Mouse (Mus musculus): Measurements from ENCODE around the gene Klf12. TPM values are rescaled to one million over a fixed set of nuclear protein-coding genes. Genes with fewer than 3 reads are reported as not detected.

Klf12 gene
- polyA plus RNA-seq, 1 experiment from 2014 or later = not detected

DNA sequence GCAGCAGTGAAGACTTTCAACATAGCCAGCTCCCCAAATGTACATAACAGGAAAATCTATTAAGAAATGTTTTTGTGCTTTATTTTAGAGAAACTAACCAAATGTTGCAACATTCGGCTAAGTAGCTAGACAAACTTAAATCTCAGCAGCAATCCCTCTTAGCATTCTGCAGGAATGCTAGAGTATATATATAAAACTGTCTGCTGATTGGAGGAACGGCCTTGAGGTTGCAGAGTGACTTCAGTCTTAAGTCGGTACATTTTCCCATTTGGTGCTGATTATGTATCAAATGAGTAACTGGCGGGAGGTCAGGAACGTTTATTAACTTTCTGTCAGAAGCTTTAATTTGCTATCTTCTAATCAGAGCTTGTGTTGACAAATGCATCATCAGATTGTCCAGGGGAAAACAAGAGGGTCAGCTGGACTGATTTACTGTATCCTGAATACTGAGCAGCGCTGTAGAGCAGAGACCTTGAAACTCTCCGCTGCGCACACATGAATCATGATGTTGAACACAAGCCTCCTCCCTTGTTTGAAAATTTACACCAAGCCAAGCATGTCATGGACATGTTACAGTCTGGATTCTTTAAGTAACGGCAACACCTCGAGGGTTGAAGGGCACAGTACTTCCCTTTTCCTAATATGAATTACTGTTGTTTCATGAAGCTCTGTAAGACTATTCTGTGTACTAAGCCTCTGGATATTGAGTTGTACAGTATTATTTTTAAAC lies 323.8 kb downstream of the Klf12 start:
- no peaks in the 10 kb centered on the region for H3K36me3 ChIP-seq (ENCODE audit: inconsistent target)
- no peak overlapping the region for H3K4me3 ChIP-seq (ENCODE audit: inconsistent target)
- H3K27ac ChIP-seq = no peak overlapping the region
- H3K79me2 ChIP-seq (ENCODE audit: inconsistent target) = no peaks in the 10 kb centered on the region
- 81% methylated on average over 10 of the region's 10 CpGs for WGBS (ENCODE audit: missing documents)

DNA sequence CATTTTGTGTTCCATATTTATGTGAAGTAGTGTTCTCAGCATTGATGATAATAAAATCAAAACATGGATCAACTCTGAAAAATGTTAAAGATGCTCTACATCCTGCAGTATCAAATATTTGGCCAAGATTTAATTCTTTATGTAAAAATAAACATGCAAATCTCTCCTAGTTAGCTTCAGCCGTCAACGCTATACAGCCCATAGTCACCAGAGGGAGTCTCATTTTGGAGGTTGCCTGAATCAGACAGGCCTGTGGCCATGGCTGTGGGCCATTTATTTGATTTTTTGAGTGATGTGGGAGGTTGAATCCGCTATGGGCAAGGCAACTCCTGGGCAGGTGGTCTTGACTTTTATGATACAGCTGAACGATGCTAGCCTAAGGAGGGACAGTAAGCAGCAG lies 329.3 kb downstream of the Klf12 start:
- WGBS (ENCODE audit: missing documents) = 96% methylated on average over 4 of the region's 4 CpGs
- H3K79me2 ChIP-seq (ENCODE audit: inconsistent target) = no peaks in the 10 kb centered on the region

DNA sequence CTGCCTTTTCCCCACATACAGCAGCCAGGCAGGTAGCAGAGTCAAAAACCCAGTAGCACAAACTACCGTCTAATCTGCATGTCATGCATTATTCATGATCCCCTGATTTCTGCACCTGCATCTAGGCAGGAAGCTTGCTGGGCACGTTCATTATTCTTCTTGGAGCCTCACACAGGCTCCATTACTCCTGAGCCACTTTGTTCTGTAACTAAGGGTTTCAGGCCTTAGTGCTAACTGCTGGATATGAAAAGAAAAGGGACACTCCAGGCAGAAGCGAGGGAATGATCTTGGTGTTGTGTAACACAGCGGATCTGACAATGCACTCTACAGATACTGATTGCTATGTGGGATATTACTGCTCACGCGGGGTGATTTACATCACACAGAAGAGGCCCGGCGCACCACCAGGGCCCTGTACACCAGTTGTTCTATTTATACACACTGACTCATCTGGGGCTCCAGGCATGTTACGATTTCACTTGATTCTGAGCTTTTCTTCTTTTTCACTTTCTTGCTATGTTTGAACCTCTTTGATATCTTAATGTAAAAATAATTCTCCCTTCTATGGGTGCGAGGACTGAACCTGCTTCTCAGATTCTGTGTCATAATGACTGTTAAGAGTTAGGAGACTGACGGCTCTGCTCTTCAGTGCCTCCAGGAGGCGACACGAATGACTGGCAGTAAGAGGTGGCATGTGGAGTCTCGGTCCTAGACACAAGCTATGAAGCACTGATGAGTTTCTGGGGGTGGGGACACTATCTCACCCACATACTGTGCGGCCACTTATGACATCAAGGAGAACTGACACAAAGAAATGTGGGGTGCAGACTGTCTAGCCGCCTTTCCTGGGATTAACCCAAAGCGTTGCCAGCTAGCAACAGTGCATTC lies 340.0 kb downstream of the Klf12 start:
- Histone ChIP-seq H3K27ac (no peak overlapping the region), H3K36me3 (ENCODE audit: inconsistent target) (no peaks in the 10 kb centered on the region), H3K4me3 (ENCODE audit: inconsistent target) (no peak overlapping the region), H3K79me2 (ENCODE audit: inconsistent target) (no peaks in the 10 kb centered on the region)
- WGBS (ENCODE audit: missing documents) = 71% methylated on average over 17 of the region's 17 CpGs

More for the DNA sequence above, 329.3 kb downstream of the Klf12 start:
- Histone ChIP-seq H3K4me3 (ENCODE audit: inconsistent target) (no peak overlapping the region), H3K27ac (no peak overlapping the region), H3K36me3 (ENCODE audit: inconsistent target) (no peaks in the 10 kb centered on the region)

DNA sequence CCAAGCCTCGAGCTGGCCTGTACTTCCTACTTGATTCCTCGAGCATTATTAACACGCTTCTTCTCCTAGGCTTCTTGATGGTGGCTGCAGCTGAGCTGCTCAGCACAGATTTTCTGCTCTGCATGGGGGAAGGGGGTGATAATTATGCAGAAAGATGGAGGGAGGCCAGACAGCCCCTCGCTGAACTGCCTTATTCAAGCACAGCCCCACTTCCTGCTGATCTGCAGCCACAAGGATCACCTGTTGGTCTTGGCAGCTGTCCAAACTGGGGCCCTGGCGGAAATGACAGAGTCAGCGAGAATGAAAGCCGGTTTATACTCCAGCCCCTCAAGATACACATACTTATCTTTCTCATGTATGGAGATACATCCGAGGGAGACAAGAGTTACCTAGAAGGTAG lies 341.3 kb downstream of the Klf12 start:
- no peaks in the 10 kb centered on the region for H3K79me2 ChIP-seq (ENCODE audit: inconsistent target)
- H3K36me3 ChIP-seq (ENCODE audit: inconsistent target) = no peaks in the 10 kb centered on the region
- H3K27ac ChIP-seq = no peak overlapping the region
- 9% methylated on average over 7 of the region's 8 CpGs for WGBS (ENCODE audit: missing documents)
- no peak overlapping the region for H3K4me3 ChIP-seq (ENCODE audit: inconsistent target)

DNA sequence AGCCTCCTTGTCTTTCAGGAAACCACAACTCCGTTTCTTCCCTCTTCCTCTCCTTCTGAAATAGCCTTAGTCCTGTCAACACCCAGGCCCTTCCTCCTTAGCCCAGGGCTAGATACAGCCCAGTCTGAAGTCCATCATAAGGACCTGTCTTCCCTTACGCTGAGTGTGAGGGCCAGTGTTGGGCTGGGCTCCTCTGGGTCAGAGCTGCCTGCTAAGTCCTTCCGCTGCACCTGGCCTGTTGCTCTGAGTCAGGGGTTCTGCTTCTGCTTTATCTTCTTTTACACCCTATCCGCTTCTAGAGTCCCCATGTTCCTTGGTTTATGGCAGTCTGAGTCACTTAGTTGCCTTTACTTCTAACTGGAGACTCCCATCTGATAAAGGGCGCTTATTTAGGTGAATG lies 351.0 kb downstream of the Klf12 start:
- Histone ChIP-seq H3K27ac (no peak overlapping the region), H3K36me3 (ENCODE audit: inconsistent target) (no peaks in the 10 kb centered on the region), H3K79me2 (ENCODE audit: inconsistent target) (no peaks in the 10 kb centered on the region), H3K4me3 (ENCODE audit: inconsistent target) (no peak overlapping the region)
- WGBS (ENCODE audit: missing documents) = 12% methylated on average over 5 of the region's 5 CpGs

DNA sequence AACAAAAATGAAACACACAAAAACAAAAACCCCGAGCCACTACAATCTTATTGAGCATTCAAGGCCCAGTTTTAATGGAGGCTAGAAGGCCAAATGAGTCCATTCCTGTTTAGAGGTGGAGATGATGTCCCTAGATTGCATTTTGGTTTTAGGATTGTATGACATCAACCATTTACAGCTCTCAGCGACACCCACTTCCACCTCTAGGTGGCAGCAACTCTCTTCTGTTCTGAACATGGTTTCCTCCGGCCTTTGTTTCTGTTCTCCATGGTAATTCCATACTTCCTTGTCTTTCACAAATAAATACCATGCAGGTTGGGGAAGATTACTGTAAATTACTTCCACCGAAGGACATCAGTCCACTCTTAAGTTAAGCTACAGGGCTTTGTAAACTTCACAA lies 352.6 kb downstream of the Klf12 start:
- Histone ChIP-seq H3K27ac (no peak overlapping the region), H3K4me3 (ENCODE audit: inconsistent target) (no peak overlapping the region), H3K79me2 (ENCODE audit: inconsistent target) (no peaks in the 10 kb centered on the region), H3K36me3 (ENCODE audit: inconsistent target) (no peaks in the 10 kb centered on the region)
- WGBS (ENCODE audit: missing documents) = 11% methylated on average over 4 of the region's 4 CpGs

DNA sequence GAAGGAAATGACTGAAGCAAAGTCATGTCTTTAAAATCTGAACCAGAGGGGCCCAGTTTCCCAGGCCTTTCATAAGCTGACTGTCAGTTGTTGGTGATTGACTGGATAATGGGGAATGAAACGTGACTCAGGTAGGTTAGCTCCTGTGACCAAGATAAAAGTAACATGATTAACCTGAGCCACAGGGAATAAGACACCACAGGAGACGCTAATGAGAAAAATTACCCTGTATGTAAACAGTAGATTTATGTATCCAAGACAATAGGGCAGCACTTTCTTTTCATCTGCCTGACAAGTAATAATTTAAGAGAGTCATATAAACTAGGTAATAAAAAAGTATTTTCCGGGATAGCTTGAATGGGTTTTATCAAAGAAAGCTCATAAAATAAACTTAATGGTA lies 372.6 kb downstream of the Klf12 start:
- Histone ChIP-seq H3K27ac (no peak overlapping the region), H3K79me2 (ENCODE audit: inconsistent target) (no peaks in the 10 kb centered on the region), H3K4me3 (ENCODE audit: inconsistent target) (no peak overlapping the region), H3K36me3 (ENCODE audit: inconsistent target) (no peaks in the 10 kb centered on the region)
- whole genome bisulfite sequencing (ENCODE audit: missing documents) = 81% methylated on average over 3 of the region's 3 CpGs

DNA sequence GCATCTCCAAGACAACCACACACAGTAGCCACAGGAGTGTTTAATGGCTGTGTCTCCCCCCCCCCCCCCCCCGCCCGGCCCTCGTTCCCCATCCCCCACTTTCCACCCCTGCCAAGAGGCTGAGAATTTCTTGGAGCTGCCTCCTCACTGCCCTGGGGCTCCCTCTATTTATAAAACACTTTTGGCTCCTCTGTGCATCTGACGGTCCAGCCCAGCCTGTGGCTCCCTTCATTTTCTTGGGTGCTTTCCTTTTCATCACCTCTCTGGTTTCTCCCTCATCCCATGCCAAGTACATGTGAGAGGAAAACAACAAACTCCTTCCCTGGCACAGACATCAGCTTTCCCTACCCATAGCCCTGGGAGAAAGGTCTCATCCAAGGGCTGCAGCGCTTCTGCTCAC lies 373.6 kb downstream of the Klf12 start:
- Histone ChIP-seq H3K27ac (no peak overlapping the region), H3K4me3 (ENCODE audit: inconsistent target) (no peak overlapping the region), H3K36me3 (ENCODE audit: inconsistent target) (no peaks in the 10 kb centered on the region), H3K79me2 (ENCODE audit: inconsistent target) (no peaks in the 10 kb centered on the region)
- 97% methylated on average over 2 of the region's 5 CpGs for whole genome bisulfite sequencing (ENCODE audit: missing documents)

DNA sequence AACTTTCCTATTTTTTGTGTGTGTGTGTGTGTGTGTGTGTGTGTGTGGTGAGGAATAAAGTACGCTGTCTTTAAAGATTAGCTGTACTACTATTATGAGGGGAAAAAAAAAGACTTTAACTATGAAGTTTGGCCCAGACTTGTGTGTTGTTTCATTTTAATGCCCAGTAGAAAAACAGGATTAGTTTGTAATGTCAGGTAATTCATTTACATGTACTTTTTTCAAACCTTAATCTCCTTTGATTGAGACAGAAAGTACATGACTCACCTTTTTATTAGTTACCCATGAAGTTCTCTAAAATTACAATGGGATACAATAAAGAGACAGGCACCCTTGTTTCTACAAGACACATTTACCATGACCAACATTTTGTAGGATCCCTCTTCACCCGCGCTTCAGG lies 383.6 kb downstream of the Klf12 start:
- Histone ChIP-seq H3K79me2 (ENCODE audit: inconsistent target) (no peaks in the 10 kb centered on the region), H3K27ac (no peak overlapping the region), H3K36me3 (ENCODE audit: inconsistent target) (no peaks in the 10 kb centered on the region), H3K4me3 (ENCODE audit: inconsistent target) (no peak overlapping the region)
- WGBS (ENCODE audit: missing documents) = 97% methylated on average over 3 of the region's 3 CpGs

DNA sequence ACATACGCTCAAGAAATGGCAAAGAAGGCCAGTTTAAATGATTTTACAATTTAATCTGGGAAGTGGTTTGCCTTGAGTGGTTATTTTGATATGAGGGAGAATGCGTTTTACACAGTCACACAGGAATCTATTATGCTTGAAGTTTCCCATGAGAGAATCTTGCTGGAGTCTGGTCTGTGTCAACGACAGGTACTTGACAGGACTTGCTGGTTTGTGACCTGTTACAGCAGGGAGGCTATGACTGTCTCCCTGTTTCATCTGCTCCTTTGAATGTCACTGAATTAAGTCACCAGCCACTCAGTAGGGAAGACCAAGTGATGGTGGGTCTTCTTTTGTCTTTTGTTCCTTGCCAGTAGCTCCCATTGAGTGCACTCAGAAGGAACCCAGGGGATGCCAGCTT lies 385.6 kb downstream of the Klf12 start:
- Histone ChIP-seq H3K79me2 (ENCODE audit: inconsistent target) (no peaks in the 10 kb centered on the region), H3K4me3 (ENCODE audit: inconsistent target) (no peak overlapping the region), H3K36me3 (ENCODE audit: inconsistent target) (no peaks in the 10 kb centered on the region), H3K27ac (no peak overlapping the region)
- 68% methylated on average over 3 of the region's 3 CpGs for WGBS (ENCODE audit: missing documents)

DNA sequence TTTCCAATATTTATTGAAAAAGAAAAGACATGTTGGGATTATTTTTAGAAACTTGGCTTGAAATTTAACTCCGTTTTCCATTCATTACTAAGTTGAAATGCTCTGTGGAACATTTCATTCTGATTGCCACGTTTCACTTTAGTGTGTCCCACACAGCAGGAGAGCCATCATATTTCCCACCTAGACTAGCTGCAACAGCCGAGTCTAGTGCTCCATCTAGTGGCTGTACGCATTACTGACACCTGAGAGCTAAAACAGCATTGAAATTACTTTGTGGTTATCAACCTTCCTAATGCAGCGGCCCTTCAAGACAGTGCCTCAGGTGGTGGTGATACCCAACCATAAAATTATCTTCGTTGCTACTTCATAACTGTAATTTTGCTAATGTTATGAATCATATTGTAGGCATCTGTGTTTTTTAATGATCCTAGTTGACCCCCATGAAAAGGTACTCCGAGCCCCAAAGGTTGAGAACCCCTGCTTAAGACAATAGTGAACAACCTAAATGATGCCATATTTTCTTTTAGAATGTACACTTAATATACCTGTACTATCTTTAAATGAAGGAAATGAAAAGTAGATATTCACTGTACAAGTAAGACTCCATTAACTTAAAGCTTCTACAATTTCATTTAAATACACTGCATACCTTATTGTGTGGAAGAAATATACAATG lies 389.6 kb downstream of the Klf12 start:
- Histone ChIP-seq H3K79me2 (ENCODE audit: inconsistent target) (no peaks in the 10 kb centered on the region), H3K36me3 (ENCODE audit: inconsistent target) (no peaks in the 10 kb centered on the region), H3K27ac (no peak overlapping the region), H3K4me3 (ENCODE audit: inconsistent target) (no peak overlapping the region)
- 8% methylated on average over 6 of the region's 7 CpGs for WGBS (ENCODE audit: missing documents)

DNA sequence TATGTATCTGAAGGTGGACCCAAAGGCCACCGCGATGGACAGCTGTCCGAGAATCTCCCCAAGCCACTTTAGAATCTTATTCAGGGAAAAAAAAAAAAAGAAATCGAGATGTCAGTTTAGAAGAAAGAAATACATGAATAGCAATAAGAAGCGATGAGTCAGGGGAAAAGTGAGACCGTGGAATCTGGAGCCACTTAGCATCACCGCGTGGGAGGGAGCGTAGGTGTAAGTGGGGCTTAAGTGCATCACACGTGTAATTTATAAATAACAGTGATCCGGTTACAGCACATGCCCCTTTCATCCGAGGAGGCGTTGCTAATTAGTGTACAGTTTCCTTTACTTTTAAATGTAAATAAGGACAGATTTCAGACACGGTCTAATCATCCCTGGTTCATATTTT lies 390.4 kb downstream of the Klf12 start:
- Histone ChIP-seq H3K27ac (no peak overlapping the region), H3K79me2 (ENCODE audit: inconsistent target) (no peaks in the 10 kb centered on the region), H3K4me3 (ENCODE audit: inconsistent target) (no peak overlapping the region), H3K36me3 (ENCODE audit: inconsistent target) (no peaks in the 10 kb centered on the region)
- WGBS (ENCODE audit: missing documents) = 91% methylated on average over 14 of the region's 14 CpGs

DNA sequence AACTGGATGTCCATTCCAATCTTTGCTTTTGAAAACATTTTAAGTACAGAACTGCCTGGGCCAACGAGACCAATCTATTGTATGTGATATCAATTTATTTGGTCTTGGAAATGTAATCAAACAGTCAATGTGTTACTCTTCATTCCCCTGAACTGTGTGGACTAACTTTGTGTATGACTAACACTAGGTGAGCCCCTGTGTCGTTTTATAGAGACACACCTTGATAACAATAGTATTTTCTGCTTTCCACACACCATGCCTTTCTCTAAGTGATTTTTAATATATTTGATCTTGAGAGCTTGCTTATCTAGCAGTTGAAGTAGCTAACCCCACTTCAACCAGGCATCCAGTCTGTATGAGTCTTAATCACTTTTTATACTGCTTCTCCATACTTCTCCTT lies 398.0 kb downstream of the Klf12 start:
- no peak overlapping the region for H3K27ac ChIP-seq
- H3K36me3 ChIP-seq (ENCODE audit: inconsistent target) = no peaks in the 10 kb centered on the region
- H3K4me3 ChIP-seq (ENCODE audit: inconsistent target) = no peak overlapping the region
- H3K79me2 ChIP-seq (ENCODE audit: inconsistent target) = no peaks in the 10 kb centered on the region
- 100% methylated on average over 1 of the region's 2 CpGs for WGBS (ENCODE audit: missing documents)

DNA sequence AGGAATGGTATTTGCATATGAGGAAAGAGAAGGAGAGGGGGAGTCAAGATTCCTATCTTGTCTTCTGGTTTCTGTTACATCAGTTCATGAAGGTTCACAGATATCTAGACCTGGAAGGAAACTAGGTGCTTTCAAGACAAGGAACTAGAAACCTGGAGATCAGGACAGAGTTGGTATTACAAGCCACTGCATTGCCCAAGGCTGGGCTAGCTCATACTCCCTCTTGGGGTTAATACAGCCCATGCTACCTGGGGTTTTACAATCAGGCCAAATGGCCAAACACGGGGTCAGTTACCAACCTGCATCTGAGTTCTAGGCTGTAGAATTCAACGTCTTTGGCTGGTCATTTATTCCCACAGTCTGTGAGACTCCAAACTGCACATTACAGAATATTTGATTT lies 398.9 kb downstream of the Klf12 start:
- WGBS (ENCODE audit: missing documents) = 73% methylated on average over 2 of the region's 2 CpGs
- Histone ChIP-seq H3K79me2 (ENCODE audit: inconsistent target) (no peaks in the 10 kb centered on the region), H3K36me3 (ENCODE audit: inconsistent target) (no peaks in the 10 kb centered on the region), H3K4me3 (ENCODE audit: inconsistent target) (no peak overlapping the region), H3K27ac (no peak overlapping the region)

DNA sequence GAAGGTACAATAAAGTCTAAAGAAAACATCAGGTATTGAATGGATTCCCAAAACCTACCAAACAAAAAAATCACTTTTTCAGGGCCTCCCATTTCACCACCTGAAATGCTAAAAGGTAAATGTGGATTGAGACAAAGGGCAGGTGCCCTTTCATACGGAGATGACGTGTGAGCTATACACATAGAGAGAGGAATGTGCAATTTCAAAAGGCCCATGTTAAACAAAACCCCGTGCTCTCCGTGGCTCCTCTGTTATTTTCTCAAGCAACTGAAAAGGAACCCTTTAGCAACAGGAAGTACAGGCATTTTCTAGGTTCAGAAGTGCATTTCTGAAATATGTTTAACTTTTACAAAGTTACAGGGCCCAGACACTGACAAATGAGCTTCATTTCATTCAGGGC lies 399.4 kb downstream of the Klf12 start:
- H3K79me2 ChIP-seq (ENCODE audit: inconsistent target) = no peaks in the 10 kb centered on the region
- H3K27ac ChIP-seq = no peak overlapping the region
- H3K36me3 ChIP-seq (ENCODE audit: inconsistent target) = no peaks in the 10 kb centered on the region
- H3K4me3 ChIP-seq (ENCODE audit: inconsistent target) = no peak overlapping the region
- 73% methylated on average over 4 of the region's 4 CpGs for WGBS (ENCODE audit: missing documents)
